In genomic region chr9:22971312-22971711, GRCm38 (mm10) we compare ENCODE assay signal across 25 mouse cellular contexts.
DNase-seq lines count a peak whose midpoint lies in the region; ATAC-seq lines count a peak whose summit lies in the region.
"Had no signal": no experiment of that assay in that cellular context is flagged by ENCODE, and none has a peak within 500 bp of the region (broad histone marks: within the 10 kb centered on the region; RNA-seq: fewer than 3 reads in every experiment).

No protein-coding gene starts in this region.

- DNase-seq in 3134 (ENCODE audit: extremely low read depth, insufficient read length, low spot score) = peak; percentile 4
- DNase-seq in CD4-positive, CD25-positive, alpha-beta regulatory T cell, adult 2 months (ENCODE audit: low read depth, low spot score) = peak; percentile 65
- no peak for DNase-seq in urinary bladder, postnatal 14 days (ENCODE audit: low spot score)
- no peak for DNase-seq in right cerebral cortex, postnatal 14 days
- no peak for DNase-seq in right cerebral cortex, postnatal 4 days
- DNase-seq: adrenal gland, adult 8-10 months; B cell, adult 2 months; cerebellum, adult 8-10 months; cerebellum, postnatal 25 days; gastrocnemius, postnatal 14 days; heart, adult 18-20 months; heart, postnatal 4 days; kidney, adult 8-10 months; lung, embryonic 14.5 days; retina, postnatal 1 day; right cerebral cortex, postnatal 25 days; spleen, adult 18-20 months; thymus, adult 18-20 months; thymus, postnatal 25 days had no signal

- ATAC-seq in common myeloid progenitor, adult 5-6 weeks (replicated peaks; ENCODE audit: low read depth, poor library complexity, severe bottlenecking) = peak; percentile 77
- peak; percentile 87 for ATAC-seq in megakaryocyte progenitor cell, adult 5-6 weeks (replicated peaks; ENCODE audit: poor library complexity)
- ATAC-seq in megakaryocyte-erythroid progenitor cell, adult 5-6 weeks (replicated peaks; ENCODE audit: low FRiP score, low TSS enrichment, poor library complexity, severe bottlenecking) = no peak
- ATAC-seq: forebrain, embryonic 13.5 days; intestine, embryonic 15.5 days; midbrain, embryonic 13.5 days had no signal

Comparison
In these comparisons a context has a peak if more than half of its experiments do, and no peak if none do; other contexts are left out.
1. DNase-seq: peak in 3134 (single experiment) and CD4-positive, CD25-positive, alpha-beta regulatory T cell, adult 2 months (single experiment); none in urinary bladder, postnatal 14 days (single experiment), right cerebral cortex, postnatal 14 days (single experiment) and right cerebral cortex, postnatal 4 days (single experiment).